33 mouse cellular contexts compared by ENCODE assay signal in the genomic region with DNA sequence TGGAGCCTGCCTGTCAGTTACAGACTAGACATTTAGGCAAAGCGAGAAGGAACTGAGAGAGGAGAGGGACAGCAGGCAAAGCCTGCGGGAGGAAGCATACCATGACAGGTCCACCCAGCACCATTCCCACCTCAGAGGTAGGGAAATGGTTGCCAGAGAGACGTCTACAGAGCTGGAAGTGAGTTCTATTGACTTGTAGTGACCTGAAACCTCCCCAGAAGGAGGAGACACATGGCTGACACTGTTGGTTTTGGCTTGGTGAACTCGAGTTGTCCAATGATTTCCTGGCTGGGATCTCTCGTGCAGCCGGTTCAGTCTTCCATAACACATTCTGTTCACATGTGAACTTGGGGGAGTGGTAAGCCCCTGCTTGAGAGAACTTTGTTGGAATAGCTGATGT. TPM values are rescaled to one million over a fixed set of nuclear protein-coding genes. Genes with fewer than 3 reads are reported as not detected.
"Had no signal": no experiment of that assay in that cellular context is flagged by ENCODE, and none has a peak within 500 bp of the region (broad histone marks: within the 10 kb centered on the region; RNA-seq: fewer than 3 reads in every experiment).

No protein-coding gene starts in this region.

- H3K36me3 ChIP-seq: liver, embryonic 12.5 days; lung, embryonic 15.5 days; neural tube, embryonic 12.5 days; neural tube, embryonic 15.5 days; stomach, embryonic 15.5 days had no signal

- H3K9me3 ChIP-seq: liver, embryonic 12.5 days; liver, embryonic 15.5 days; lung, embryonic 15.5 days; neural tube, embryonic 12.5 days; neural tube, embryonic 15.5 days; stomach, embryonic 15.5 days had no signal

- H3K27me3 ChIP-seq: liver, embryonic 12.5 days; liver, embryonic 15.5 days; lung, embryonic 15.5 days; neural tube, embryonic 12.5 days; neural tube, embryonic 15.5 days; stomach, embryonic 15.5 days had no signal

- H3K9ac ChIP-seq: liver, embryonic 12.5 days; liver, embryonic 15.5 days; lung, embryonic 15.5 days; neural tube, embryonic 12.5 days; neural tube, embryonic 15.5 days; stomach, embryonic 15.5 days had no signal

- H3K4me2 ChIP-seq: liver, embryonic 12.5 days; liver, embryonic 15.5 days; lung, embryonic 15.5 days; midbrain, embryonic 11.5 days; neural tube, embryonic 12.5 days; neural tube, embryonic 15.5 days; stomach, embryonic 15.5 days had no signal

- ATAC-seq: intestine, embryonic 16.5 days; liver, embryonic 12.5 days had no signal

- H3K4me3 ChIP-seq: layer of hippocampus, adult 2 months; left cerebral cortex, adult 2 months; liver, embryonic 12.5 days; liver, embryonic 15.5 days; lung, embryonic 15.5 days; neural tube, embryonic 12.5 days; neural tube, embryonic 15.5 days; stomach, embryonic 15.5 days had no signal

- DNase-seq: kidney, adult 2 months; kidney, postnatal 25 days; layer of hippocampus, adult 9-11 months; layer of hippocampus, postnatal 36 days; lung, adult 18-20 months; lung, postnatal 10 days; lung, postnatal 36 days; midbrain, embryonic 14.5 days; right cerebral cortex, adult 18-20 months; right cerebral cortex, postnatal 14 days; right cerebral cortex, postnatal 4 days; spleen, adult 18-20 months; thymus, adult 2 months; thymus, postnatal 14 days; thymus, postnatal 4 days had no signal

- H3K27ac ChIP-seq: layer of hippocampus, adult 2 months; left cerebral cortex, adult 2 months; liver, embryonic 12.5 days; liver, embryonic 15.5 days; lung, embryonic 15.5 days; neural tube, embryonic 12.5 days; neural tube, embryonic 15.5 days; stomach, embryonic 15.5 days had no signal

- H3K4me1 ChIP-seq: neural tube, embryonic 12.5 days; neural tube, embryonic 15.5 days; stomach, embryonic 15.5 days had no signal

RNA-seq across cellular contexts. Expression of a gene that starts 17.7 kb away (rescaled TPM):
- total RNA-seq: megakaryocyte-erythroid progenitor cell, adult 5-6 weeks had no signal
- polyA plus RNA-seq: intestine, embryonic 16.5 days; kidney, embryonic 16.5 days; limb, embryonic 11.5 days; liver, embryonic 12.5 days; lung, embryonic 15.5 days; midbrain, embryonic 11.5 days; neural tube, embryonic 12.5 days had no signal

RNA-seq across cellular contexts. Expression of a gene that starts 18.3 kb away (rescaled TPM):
- total RNA-seq: layer of hippocampus, postnatal 36 days; left cerebral cortex, adult 2 months; left cerebral cortex, postnatal 10 days; left cerebral cortex, postnatal 36 days; megakaryocyte-erythroid progenitor cell, adult 5-6 weeks; midbrain, postnatal 0 days had no signal
- polyA plus RNA-seq: intestine, embryonic 16.5 days; kidney, adult 2 months; kidney, embryonic 16.5 days; large intestine, adult 2 months; limb, embryonic 11.5 days; limb, embryonic 14.5 days; liver, embryonic 12.5 days; liver, embryonic 15.5 days; lung, embryonic 15.5 days; midbrain, embryonic 11.5 days; midbrain, embryonic 14.5 days; neural tube, embryonic 12.5 days; neural tube, embryonic 15.5 days; stomach, embryonic 15.5 days; thymus, adult 2 months had no signal
